Mouse (Mus musculus) myocyte (in vitro differentiated cells): Measurements from ENCODE around the gene Cbx4. TPM values are rescaled to one million over a fixed set of nuclear protein-coding genes. Genes with fewer than 3 reads are reported as not detected.
"Not testable (repeated sequence)": the region's sequence is repeated elsewhere in the genome, so short reads cannot be mapped to it uniquely, and the experiment has no call there.

Experiments used
- H3K27me3 ChIP-seq: one replicate; pipeline ENCODE4 v1.6.1; 2011; ENCODE audit not compliant: control insufficient read depth, insufficient read depth, insufficient read length
- H3K36me3 ChIP-seq: one replicate; pipeline ENCODE4 v1.6.1; 2011; ENCODE audit not compliant: control insufficient read depth, insufficient read depth
- H3K4me2 ChIP-seq: one replicate; pipeline ENCODE4 v1.6.1; 2011; ENCODE audit warnings: low read depth, control low read depth
- H3K4me3 ChIP-seq: one replicate; pipeline ENCODE4 v1.5.1; 2011; ENCODE audit warnings: mild to moderate bottlenecking, control low read depth, moderate library complexity
- H3K79me2 ChIP-seq: one replicate; pipeline ENCODE4 v1.6.1; 2011; ENCODE audit not compliant: control insufficient read depth, insufficient read depth
- H3ac ChIP-seq: one replicate; pipeline ENCODE4 v1.6.1; 2011; ENCODE audit not compliant: control insufficient read depth, insufficient read length
- CEBPB ChIP-seq: IDR thresholded peaks from 2 replicates; pipeline ENCODE4 v1.6.1; 2011; ENCODE audit warnings: mild to moderate bottlenecking, moderate library complexity; ENCODE audit not compliant: poor library complexity, insufficient read depth, severe bottlenecking
- E2F4 ChIP-seq: IDR thresholded peaks from one replicate; pipeline ENCODE4 v1.6.1; 2011; ENCODE audit warnings: mild to moderate bottlenecking, control low read depth, moderate library complexity; ENCODE audit not compliant: insufficient read depth
- MAX ChIP-seq: IDR thresholded peaks from one replicate; pipeline ENCODE4 v1.6.1; 2011; ENCODE audit warnings: low read depth, mild to moderate bottlenecking, control low read depth
- MYOD1 ChIP-seq, 3 experiments: IDR thresholded peaks; one replicate each; pipeline ENCODE4 v1.6.1; 2011; ENCODE audit warnings: control low read depth in 2 of 3, low read depth in 2 of 3, mild to moderate bottlenecking in 2 of 3, moderate library complexity in 1 of 3; ENCODE audit not compliant: insufficient read length in 2 of 3, control insufficient read depth in 1 of 3
- MYOG ChIP-seq, 3 experiments: IDR thresholded peaks; one replicate each; pipeline ENCODE4 v1.6.1; 2011; ENCODE audit warnings: control low read depth in 2 of 3, low read depth in 2 of 3, mild to moderate bottlenecking in 2 of 3; ENCODE audit not compliant: insufficient read length in 2 of 3, control insufficient read depth in 1 of 3, insufficient read depth in 1 of 3
- POLR2A ChIP-seq: IDR thresholded peaks from one replicate; pipeline ENCODE4 v1.6.1; 2011; ENCODE audit warnings: low read depth, mild to moderate bottlenecking, control low read depth, moderate library complexity; ENCODE audit not compliant: insufficient read length
- POLR2AphosphoS2 ChIP-seq: IDR thresholded peaks from one replicate; pipeline ENCODE4 v1.6.1; 2011; ENCODE audit warnings: low read depth, control low read depth; ENCODE audit not compliant: insufficient read length
- REST ChIP-seq: IDR thresholded peaks from one replicate; pipeline ENCODE4 v1.6.1; 2011; ENCODE audit warnings: mild to moderate bottlenecking, control low read depth, moderate library complexity; ENCODE audit not compliant: insufficient read depth, insufficient read length
- SRF ChIP-seq: IDR thresholded peaks from one replicate; pipeline ENCODE4 v1.6.1; 2011; ENCODE audit warnings: low read depth; ENCODE audit not compliant: control insufficient read depth, insufficient read length
- TCF12 ChIP-seq: IDR thresholded peaks from one replicate; pipeline ENCODE4 v1.6.1; 2011; ENCODE audit warnings: mild to moderate bottlenecking, control low read depth; ENCODE audit not compliant: poor library complexity, insufficient read depth, severe bottlenecking
- TCF3 ChIP-seq: IDR thresholded peaks from one replicate; pipeline ENCODE4 v1.6.1; 2011; ENCODE audit warnings: low read depth, control low read depth; ENCODE audit not compliant: insufficient read length
- USF1 ChIP-seq: IDR thresholded peaks from one replicate; pipeline ENCODE4 v1.6.1; 2011; ENCODE audit warnings: low read depth, mild to moderate bottlenecking, control low read depth, moderate library complexity
- polyA plus RNA-seq: library from polyadenylated mRNA; unstranded; fragments of >200 nt; fragmentation: generic; extraction: Trizol; gene quantifications from one replicate; pipeline ENCODE4 v1.2.1, GENCODE M21; 2012; ENCODE audit warnings: missing spikeins

Gene Cbx4
- polyA plus RNA-seq, 1 experiment, result 29.9 TPM

DNA sequence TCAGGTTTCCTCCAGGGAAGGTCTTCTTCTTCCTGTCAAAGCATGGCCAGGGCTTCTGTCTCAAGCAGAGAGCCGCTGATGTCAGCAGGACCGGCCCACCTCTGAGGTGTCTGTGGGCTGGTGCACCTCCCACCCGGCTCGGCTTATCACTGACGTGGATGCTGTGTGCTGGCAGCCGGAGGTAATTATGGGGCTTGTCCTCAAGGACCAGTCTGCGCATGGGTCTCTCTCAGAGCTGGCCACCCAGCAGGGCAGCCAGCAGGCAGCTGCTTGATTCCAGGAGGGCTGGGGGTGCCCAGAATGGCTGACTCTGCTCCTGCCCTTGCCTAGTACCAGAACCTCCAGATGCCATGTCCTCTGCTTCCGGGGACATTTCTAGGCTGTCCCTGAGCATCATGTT is 19.7 kb upstream of the Cbx4 start:
- Histone ChIP-seq H3ac (no peak overlapping the region), H3K36me3 (no peaks in the 10 kb centered on the region), H3K79me2 (no peaks in the 10 kb centered on the region), H3K4me3 (no peak overlapping the region), H3K4me2 (no peak overlapping the region), H3K27me3 (no peaks in the 10 kb centered on the region)
- TF ChIP-seq TCF12, result no peak
- TF ChIP-seq MYOD1 (IDR thresholded peaks at IDR 0.05; ENCODE audit: control insufficient read depth in 1 of 3, insufficient read length in 2 of 3, low read depth in 2 of 3), result no peak
- TF ChIP-seq POLR2AphosphoS2, result no peak
- no peak for TF ChIP-seq E2F4
- no peak for TF ChIP-seq CEBPB
- TF ChIP-seq POLR2A, result no peak
- TF ChIP-seq REST, result no peak
- no peak for TF ChIP-seq MAX
- TF ChIP-seq MYOG (IDR thresholded peaks at IDR 0.05; ENCODE audit: control insufficient read depth in 1 of 3, insufficient read depth in 1 of 3, insufficient read length in 2 of 3, low read depth in 2 of 3), result no peak
- no peak for TF ChIP-seq USF1

DNA sequence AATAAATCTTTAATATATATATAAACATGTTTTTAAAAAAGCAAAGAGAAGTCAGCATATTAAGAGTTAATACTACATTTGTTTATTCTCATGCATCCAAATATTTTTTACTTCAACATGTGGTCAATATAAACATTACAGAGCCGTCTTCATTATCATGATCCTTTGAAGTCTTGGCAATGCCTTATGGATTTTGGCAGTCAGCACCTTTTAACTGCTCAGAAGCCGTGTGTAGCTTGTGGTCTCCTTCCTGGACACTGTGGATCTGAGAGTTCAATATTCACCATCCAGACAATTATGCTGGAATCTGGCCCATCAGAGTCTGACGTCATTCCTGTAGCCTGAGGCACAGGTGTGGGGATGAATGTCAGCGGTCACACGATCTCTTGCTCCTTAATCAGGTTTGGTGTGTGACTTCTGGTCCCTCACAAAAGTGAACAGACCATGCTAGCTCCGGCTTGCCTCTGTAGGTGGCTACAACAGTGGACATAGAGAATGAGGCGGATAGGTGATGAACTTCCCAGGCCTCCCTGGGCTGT is 19.1 kb upstream of the Cbx4 start:
- H3K4me3 ChIP-seq, result no peak overlapping the region

DNA sequence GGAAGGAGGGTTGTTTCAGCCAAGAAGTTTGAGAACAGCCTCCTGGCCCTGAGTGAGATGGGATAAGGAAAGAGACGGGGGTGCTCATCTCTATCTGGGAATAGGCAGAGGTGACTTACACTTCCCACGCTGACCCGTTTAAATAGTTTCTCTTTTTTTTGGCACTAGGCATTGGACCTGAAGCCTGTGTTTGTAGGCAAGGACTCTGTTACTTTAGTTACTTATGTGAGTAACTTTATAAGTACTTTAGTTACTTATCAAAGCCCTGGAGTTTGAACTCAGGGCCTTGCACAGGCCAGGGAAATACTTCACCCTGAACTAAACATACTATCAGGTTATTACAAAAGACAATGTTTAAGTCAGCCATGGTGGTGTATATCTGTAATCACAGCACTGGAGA is 18.0 kb upstream of the Cbx4 start:
- no peaks in the 10 kb centered on the region for H3K79me2 ChIP-seq
- H3K4me3 ChIP-seq, result no peak overlapping the region
- H3ac ChIP-seq, result no peak overlapping the region
- H3K36me3 ChIP-seq, result no peaks in the 10 kb centered on the region
- no peak overlapping the region for H3K4me2 ChIP-seq
- H3K27me3 ChIP-seq, result no peaks in the 10 kb centered on the region
- TF ChIP-seq POLR2A (no peak), MYOD1 (IDR thresholded peaks at IDR 0.05; ENCODE audit: control insufficient read depth in 1 of 3, insufficient read length in 2 of 3, low read depth in 2 of 3) (no peak), TCF12 (no peak), E2F4 (no peak), CEBPB (no peak), REST (no peak), MAX (no peak), SRF (no peak), USF1 (no peak), MYOG (IDR thresholded peaks at IDR 0.05; ENCODE audit: control insufficient read depth in 1 of 3, insufficient read depth in 1 of 3, insufficient read length in 2 of 3, low read depth in 2 of 3) (no peak)

More for the DNA sequence above, 19.1 kb upstream of the Cbx4 start:
- Histone ChIP-seq H3ac (no peak overlapping the region), H3K36me3 (no peaks in the 10 kb centered on the region), H3K79me2 (no peaks in the 10 kb centered on the region), H3K27me3 (no peaks in the 10 kb centered on the region), H3K4me2 (no peak overlapping the region)
- no peak for TF ChIP-seq USF1
- no peak for TF ChIP-seq SRF
- no peak for TF ChIP-seq E2F4
- TF ChIP-seq MYOD1 (IDR thresholded peaks at IDR 0.05; ENCODE audit: control insufficient read depth in 1 of 3, insufficient read length in 2 of 3, low read depth in 2 of 3), result no peak
- no peak for TF ChIP-seq MYOG (IDR thresholded peaks at IDR 0.05; ENCODE audit: control insufficient read depth in 1 of 3, insufficient read depth in 1 of 3, insufficient read length in 2 of 3, low read depth in 2 of 3)
- TF ChIP-seq TCF3, result no peak
- TF ChIP-seq POLR2A, result no peak
- TF ChIP-seq REST, result no peak
- no peak for TF ChIP-seq TCF12
- TF ChIP-seq CEBPB, result no peak
- TF ChIP-seq MAX, result no peak
- no peak for TF ChIP-seq POLR2AphosphoS2

DNA sequence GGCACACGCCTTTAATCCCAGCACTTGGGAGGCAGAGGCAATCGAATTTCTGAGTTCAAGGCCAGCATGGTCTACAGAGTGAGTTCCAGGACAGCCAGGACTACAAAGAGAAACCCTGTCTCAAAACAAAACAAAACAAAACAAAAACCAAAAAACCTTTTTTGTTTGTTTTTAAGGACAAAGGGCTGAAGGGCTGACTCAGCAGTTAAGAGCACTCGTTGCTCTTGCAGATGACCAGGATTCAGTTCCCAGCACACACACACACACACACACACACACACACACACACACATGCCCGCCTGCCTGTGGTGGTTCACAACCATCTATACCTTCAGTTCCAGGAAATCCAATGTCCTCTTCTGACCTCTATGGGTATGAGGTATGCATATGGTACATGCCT is 14.3 kb upstream of the Cbx4 start:
- not testable (repeated sequence) for H3K27me3 ChIP-seq, H3K4me3 ChIP-seq, H3K79me2 ChIP-seq, H3ac ChIP-seq, H3K36me3 ChIP-seq, H3K4me2 ChIP-seq

DNA sequence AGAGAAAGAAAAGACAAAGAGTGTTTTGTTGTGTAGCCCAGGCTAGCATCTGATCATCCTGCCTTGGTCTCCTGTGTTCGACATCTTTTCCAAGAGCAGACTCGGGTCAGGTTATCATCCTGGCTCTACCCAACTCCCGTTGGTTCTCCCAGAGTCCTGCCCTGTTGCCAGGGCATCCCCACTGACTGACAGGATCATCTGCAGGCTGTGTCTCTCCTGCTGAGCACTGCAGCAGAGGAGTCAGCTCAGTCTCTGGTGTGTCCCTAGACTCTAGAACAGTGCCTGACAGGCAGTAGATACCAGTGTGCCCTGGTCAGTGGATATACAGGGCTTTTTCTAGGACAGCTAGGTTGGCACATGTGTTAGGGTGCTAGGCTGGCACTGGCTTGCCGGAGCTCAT is 12.2 kb upstream of the Cbx4 start:
- no peaks in the 10 kb centered on the region for H3K27me3 ChIP-seq
- H3K4me2 ChIP-seq, result no peak overlapping the region
- H3ac ChIP-seq, result no peak overlapping the region
- TF ChIP-seq MYOD1 (IDR thresholded peaks at IDR 0.05; ENCODE audit: control insufficient read depth in 1 of 3, insufficient read length in 2 of 3, low read depth in 2 of 3) (peak; percentile 12 to 86 (median 84)), TCF3 (peak; percentile 31), CEBPB (no peak)
- no peaks in the 10 kb centered on the region for H3K79me2 ChIP-seq
- no peak overlapping the region for H3K4me3 ChIP-seq
- H3K36me3 ChIP-seq, result no peaks in the 10 kb centered on the region
